11 mouse cellular contexts compared by ENCODE assay signal in genomic region chr4:116653228-116653627, GRCm38 (mm10). TPM values are rescaled to one million over a fixed set of nuclear protein-coding genes. Genes with fewer than 3 reads are reported as not detected.
A peak's percentile ranks its signal among the peaks of the same experiment; 100 is the strongest.
DNase-seq lines count a peak whose midpoint lies in the region; ATAC-seq lines count a peak whose summit lies in the region.
"Had no signal": no experiment of that assay in that cellular context is flagged by ENCODE, and none has a peak within 500 bp of the region (broad histone marks: within the 10 kb centered on the region; RNA-seq: fewer than 3 reads in every experiment).

No protein-coding gene starts in this region.

- peak; percentile 83 for DNase-seq in ovary, adult 18-20 months (ENCODE audit: low spot score)
- DNase-seq in ovary, postnatal 10 days (ENCODE audit: low spot score): no peak
- peak; percentile 86 for DNase-seq in adrenal gland, postnatal 10 days
- peak; percentile 42 for DNase-seq in kidney, postnatal 14 days
- peak; percentile 81 for DNase-seq in testis, postnatal 14 days (ENCODE audit: low spot score)
- no peak for DNase-seq in frontal cortex, postnatal 36 days (ENCODE audit: low spot score in 2 of 2)

- no peak for ATAC-seq in megakaryocyte, adult 5-6 weeks (ENCODE audit: poor library complexity, severe bottlenecking)
- ATAC-seq: forebrain, embryonic 14.5 days; hindbrain, embryonic 16.5 days; intestine, embryonic 16.5 days; midbrain, embryonic 13.5 days had no signal

RNA-seq across cellular contexts. Expression of gene Akr1a1, which starts 1.7 kb away (rescaled TPM):
- 100 to 1,000 TPM; 646 to 659 TPM for total RNA-seq in adrenal gland, postnatal 10 days (2021)
- total RNA-seq in megakaryocyte, adult 5-6 weeks (2015): 465 and 471 TPM in 2 replicates
- total RNA-seq in megakaryocyte, adult 5-6 weeks (2017): 733 and 897 TPM in 2 replicates

RNA-seq across cellular contexts. Expression of gene Nasp, which starts 25.5 kb away (rescaled TPM):
- total RNA-seq in adrenal gland, postnatal 10 days (2021): 10 to 100 TPM; 46.4 to 48.1 TPM
- total RNA-seq in megakaryocyte, adult 5-6 weeks (2015): 95.7 and 101 TPM in 2 replicates
- total RNA-seq in megakaryocyte, adult 5-6 weeks (2017): 225 and 236 TPM in 2 replicates

RNA-seq across cellular contexts. Expression of gene Prdx1, which starts 32.1 kb away (rescaled TPM):
- 100 to 1,000 TPM; 573 to 689 TPM for total RNA-seq in adrenal gland, postnatal 10 days (2021)
- 556 and 644 TPM in 2 replicates for total RNA-seq in megakaryocyte, adult 5-6 weeks (2015)
- total RNA-seq in megakaryocyte, adult 5-6 weeks (2017): 344 and 395 TPM in 2 replicates

RNA-seq across cellular contexts. Expression of gene Mmachc, which starts 55.0 kb away (rescaled TPM):
- total RNA-seq in adrenal gland, postnatal 10 days (2021): 10 to 100 TPM; 32.2 to 40.4 TPM
- total RNA-seq in megakaryocyte, adult 5-6 weeks (2015): 8.1 and 10.9 TPM in 2 replicates
- total RNA-seq in megakaryocyte, adult 5-6 weeks (2017): 5.2 and 6.4 TPM in 2 replicates

RNA-seq across cellular contexts. Expression of gene Ccdc163, which starts 55.1 kb away (rescaled TPM):
- total RNA-seq in adrenal gland, postnatal 10 days (2021): 10 to 100 TPM; 18.6 to 20.2 TPM
- total RNA-seq in megakaryocyte, adult 5-6 weeks (2015): 34.7 and 36.2 TPM in 2 replicates
- 19.2 and 23.4 TPM in 2 replicates for total RNA-seq in megakaryocyte, adult 5-6 weeks (2017)

Comparison
In these comparisons a context has a peak if more than half of its experiments do, and no peak if none do; other contexts are left out.
1. DNase-seq: peak in ovary, adult 18-20 months (single experiment), adrenal gland, postnatal 10 days (single experiment), kidney, postnatal 14 days (single experiment) and testis, postnatal 14 days (single experiment); none in ovary, postnatal 10 days (single experiment) and frontal cortex, postnatal 36 days (0 of 2).